Mouse (Mus musculus) right cerebral cortex, postnatal 10 days (tissue): ENCODE data around the gene Wdr5b.
"Not testable (repeated sequence)": the region's sequence is repeated elsewhere in the genome, so short reads cannot be mapped to it uniquely, and the experiment has no call there.

Experiments used
- DNase-seq, 2 experiments: peaks; one replicate each; pipeline ENCODE4 v3.0.0; 2021; ENCODE audit warnings: low spot score in 2 of 2

Wdr5b gene

DNA sequence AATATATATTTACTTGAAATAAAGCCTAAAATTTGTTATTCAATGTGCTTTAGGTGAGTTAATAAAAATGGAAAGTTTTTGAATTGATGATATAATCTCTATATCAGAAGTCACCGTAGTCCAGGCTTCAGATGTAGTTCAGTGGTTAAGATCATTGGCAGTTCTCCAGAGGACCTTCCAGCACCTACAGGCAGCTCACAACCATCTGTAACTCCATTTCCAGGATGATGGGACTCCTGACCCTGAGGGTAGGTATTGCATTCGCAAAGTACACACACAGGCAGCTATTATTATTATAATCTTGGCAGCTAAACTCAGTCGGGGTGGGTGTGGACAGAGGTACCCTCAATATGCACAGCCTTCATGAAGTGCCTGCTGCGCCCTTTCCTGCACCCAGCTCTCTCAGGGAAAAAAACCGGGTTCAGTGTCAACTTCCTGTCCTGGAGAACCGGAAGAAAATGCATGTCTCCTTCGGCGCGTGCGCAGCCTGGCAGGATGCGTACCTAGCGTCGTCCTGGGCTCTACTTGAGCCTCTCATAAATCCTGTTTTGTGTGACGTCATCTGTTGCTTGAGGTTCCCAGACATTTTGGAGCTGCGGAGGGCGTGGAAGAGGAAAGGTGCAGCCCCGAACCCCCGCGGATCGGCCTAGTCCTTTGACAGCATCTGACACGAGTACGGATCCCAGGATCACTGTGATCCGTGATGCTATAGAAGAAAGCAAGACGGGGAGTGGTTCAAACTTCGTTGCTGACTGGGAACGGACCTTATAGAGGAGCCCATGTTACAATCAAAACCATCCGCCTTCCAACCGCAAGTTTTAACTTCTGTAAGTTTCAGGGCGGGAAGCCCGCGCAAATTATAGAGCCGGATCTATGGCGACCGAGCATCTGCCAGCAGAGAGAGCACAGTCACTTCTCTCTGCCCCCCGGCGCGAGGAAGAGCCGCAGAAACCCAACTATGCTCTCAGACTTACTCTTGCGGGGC is at the start of gene Wdr5b:
Gene Wdr5b, plus strand, starts transcription at position 551 of the 985 bp plus-strand sequence.
- peak; percentile 96 to 98 for DNase-seq

DNA sequence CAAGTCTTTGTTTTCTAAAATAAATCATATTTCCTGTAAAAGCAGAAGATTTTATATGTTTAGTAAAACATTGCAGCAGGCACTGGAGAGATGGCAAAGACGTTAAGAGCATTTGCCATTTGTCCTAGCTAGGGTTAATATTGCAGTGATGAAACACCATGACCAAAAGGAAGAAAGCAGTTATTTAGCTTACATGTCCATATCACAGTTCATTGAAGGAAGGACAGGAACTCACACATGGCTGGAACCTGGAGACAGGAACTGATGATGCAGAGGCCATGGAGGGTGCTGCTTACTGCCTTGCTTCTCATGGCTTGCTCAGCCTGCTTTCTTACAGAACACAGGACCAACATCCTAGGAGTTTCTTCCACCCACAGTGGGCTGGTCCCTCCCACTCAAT is 48.6 kb upstream of the Wdr5b start:
- DNase-seq, result no peak

DNA sequence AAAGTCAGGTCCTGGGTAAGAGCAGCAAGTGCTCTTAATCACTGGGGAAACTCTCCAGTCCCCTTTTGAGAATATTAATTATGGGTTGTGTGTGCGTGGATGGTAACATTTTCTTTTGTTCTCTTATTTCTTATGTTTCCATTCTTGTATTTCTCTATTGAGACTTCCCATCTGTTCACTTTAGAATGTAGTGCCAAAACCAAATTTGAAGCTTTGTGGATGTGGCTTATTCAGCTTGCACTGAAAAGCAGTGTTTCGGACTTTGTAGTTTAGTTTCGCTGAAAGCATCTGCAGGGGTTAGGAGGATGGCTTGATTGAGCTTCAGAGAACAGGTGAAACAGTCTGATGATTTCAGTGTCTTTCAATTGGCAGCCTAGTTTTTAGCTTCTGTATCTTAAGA is 47.7 kb upstream of the Wdr5b start:
- DNase-seq, result no peak

DNA sequence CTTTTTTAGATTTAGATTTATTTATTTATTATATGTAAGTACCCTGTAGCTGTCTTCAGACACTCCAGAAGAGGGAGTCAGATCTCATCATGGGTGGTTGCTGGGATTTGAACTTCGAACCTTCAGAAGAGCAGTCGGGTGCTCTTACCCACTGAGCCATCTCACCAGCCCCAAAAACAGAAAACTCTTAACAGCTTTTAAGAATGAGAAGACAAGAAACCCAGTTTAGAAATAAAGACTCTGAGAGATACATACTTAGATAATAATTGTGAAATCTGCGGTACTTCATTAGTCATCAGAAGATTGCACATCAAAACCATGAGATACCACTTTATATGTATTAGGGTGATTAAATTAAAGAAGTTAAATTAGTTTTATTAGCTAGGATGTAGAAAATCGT is 42.1 kb upstream of the Wdr5b start:
- DNase-seq, result not testable (repeated sequence)

DNA sequence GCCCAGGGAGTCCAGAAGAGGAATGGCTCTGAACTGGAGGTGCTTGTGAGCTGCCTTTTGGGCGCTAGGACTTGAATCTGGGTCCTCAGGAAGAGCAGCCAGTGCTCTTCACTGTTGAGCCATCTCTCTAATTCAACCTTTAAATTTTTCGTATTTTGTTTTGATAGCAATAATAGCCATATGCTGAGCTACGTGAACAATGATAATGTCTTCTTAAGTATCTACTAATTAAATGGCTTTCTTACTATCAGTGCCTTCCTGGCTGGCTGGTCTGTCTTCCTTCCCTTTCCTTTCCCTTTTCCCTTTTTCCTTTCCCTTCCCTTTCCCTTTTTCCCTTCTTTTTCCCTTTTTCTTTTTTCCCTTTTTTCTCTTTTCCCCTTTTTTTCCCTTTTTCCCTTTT is 32.6 kb upstream of the Wdr5b start:
- DNase-seq, result no peak

DNA sequence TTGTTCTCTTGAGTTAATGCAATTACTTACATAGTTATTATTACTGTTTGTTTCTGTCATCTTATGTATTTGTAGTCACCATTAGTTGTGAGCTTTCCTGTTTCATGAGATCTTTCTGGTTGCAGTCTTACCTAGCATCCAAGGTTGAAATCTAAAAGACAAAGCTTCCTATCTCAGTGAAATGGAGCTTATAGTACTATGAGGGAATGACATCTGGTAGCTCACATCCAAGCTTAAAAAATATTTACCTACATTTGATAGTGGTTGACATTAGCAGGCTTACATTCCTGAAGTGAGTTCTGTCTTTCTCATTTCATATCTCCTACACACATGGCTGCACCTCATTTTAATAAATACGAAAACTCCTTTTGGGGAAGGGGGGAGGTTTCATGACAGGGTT is 24.7 kb upstream of the Wdr5b start:
- DNase-seq, result no peak

DNA sequence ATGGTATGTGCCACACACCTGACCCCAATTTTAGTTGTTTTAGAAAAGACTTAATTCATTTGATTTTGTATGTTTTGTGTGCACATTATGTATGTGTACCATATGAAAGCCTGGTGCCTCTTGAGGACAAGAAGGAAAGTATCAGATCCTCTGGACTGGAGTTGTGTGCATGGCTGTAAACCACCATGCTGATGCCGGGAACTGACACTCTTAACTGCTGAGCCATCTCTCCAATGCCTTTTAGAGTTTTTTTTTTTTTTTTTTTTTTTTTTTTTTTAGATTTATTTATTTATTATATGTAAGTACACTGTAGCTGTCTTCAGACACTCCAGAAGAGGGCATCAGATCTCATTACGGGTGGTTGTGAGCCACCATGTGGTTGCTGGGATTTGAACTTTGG is 12.9 kb upstream of the Wdr5b start:
- DNase-seq, result not testable (repeated sequence)

DNA sequence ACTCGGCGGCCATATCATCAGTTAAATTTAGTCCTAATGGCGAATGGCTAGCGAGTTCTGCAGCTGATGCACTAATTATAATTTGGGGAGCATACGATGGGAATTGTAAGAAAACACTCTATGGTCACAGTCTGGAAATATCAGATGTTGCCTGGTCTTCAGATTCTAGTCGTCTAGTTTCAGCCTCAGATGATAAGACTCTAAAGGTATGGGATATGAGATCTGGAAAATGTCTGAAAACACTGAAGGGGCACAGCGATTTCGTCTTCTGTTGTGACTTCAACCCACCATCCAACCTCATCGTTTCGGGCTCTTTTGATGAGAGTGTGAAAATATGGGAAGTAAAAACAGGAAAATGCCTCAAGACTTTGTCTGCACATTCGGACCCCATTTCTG is 633 bp downstream of the Wdr5b start:
- no peak for DNase-seq

DNA sequence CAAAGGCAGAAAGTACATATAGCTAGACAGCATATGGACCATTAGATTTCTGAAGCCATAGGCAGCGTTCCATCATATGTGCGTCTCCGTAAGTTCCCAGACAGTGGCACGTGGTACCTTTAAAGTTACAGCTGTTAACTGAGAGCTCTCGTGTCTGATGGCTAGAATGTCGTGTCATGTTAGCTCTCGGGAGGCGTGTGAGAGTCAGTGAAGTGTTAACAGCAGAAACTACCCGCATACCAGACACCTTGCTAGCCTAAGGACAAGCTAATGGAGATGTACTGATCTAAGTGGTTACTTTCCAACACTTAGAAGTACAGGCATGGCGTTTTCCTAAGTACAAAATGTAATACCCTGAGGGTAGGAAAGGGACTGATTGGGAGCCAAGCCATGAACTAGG is 2.1 kb downstream of the Wdr5b start:
- no peak for DNase-seq

DNA sequence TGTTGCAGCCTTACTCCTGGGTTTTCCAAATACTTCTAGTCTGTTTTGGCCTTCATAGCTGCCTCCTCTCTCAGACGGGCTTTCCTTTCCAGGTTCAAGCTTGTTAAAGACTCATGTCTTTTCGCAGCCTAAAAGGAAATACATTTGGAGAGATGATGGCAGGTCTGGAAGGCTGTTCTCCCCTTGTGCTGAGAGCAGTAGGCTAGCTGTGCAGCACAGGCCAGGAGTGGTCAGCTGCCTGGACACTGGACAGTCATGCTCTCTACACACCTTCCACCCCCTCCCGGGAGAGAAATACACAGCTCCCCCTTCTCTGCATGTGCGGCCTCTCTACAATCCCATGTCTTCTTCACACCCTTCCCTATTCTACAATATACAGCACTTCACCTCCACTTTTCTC is 3.0 kb downstream of the Wdr5b start:
- no peak for DNase-seq

DNA sequence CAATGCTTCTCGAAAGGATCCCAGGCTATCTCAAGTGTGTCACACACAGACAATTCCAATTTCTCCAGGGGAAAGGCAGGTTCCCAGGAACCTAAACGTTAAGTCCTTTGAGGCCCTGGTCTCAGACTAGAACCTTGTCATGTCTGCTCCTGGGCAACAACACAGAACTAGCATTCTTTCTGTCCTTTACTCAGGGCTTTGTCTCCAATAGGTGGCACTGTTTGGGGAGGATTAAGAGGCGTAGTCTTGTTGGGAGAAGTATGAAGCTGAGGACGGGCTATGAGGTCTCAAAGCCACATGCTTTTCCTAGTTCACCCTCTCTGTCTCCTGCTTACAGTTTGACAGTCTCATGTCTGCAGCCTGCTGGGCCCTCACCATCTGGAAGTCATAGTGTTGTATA is 6.5 kb downstream of the Wdr5b start:
- DNase-seq, result no peak

DNA sequence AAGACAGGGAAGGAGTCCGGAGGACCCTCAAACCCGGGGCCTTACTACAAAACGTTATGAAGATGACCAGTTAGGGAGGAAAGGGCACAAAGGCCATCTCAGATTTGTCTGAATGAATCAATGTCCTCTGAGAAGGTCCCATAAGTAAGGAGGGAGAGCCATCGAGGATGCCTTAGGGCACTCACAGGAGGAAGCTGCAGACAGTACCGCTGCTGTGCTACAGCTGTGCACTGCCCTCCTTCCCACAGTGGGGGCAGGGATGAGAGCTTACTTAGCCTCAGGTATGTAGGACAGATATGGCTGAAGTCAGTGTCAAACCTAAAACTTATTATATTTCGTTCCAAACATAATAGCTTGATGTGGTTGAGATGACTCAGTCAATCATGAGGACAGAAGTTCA is 10.5 kb downstream of the Wdr5b start:
- DNase-seq, result no peak

DNA sequence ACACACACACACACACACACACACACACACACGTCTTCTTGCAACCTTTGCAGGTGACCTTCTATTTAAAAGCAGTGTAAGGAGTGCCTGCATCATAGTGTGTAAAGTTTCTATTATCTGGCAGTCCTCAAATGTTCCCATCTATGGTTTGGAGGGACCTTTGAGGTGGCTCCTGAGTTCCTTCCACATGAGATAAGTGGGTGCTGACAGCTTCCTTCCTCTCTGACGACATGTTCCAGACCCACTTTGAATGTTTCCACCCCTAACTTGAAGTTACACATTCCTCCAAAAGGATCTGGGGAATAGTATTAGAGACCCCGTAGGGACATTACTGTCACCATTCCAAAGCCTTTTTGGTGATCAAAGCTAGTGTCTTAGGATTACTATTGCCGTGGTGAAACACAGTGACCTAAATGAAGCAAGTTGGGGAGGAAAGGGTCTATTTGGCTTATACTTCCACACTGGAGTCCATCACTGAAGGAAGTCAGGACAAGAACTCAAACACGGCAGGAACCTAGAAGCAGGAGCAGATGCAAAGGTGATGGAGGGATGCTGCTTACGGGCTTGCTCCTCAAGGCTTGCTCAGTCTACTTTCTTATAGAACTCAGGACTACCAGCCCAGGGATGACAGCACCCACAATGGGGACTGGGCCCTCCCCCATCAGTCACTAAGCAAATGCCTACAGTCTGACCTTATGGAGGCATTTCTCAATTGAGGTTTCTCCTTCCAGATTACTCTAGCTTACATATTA is 12.7 kb downstream of the Wdr5b start:
- DNase-seq, result no peak

DNA sequence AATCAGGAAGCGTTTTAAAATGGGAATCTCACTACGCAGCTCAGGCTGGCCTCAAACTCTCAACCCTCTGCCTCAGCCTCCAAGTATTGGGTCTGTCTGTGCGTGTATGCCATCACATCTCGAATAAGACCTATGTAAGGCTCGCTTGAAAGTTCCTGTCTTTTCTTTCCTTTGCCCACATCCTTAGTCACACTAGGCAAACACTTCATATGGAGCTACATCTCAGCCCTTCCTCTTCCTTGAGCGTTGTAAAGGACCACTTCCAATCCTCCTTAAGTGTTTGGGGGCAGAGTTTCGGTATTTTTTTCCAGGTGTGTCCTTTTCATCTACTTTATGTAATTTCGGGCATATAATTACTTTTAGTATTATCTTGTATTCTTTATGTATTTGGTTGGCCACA is 13.9 kb downstream of the Wdr5b start:
- DNase-seq, result no peak

DNA sequence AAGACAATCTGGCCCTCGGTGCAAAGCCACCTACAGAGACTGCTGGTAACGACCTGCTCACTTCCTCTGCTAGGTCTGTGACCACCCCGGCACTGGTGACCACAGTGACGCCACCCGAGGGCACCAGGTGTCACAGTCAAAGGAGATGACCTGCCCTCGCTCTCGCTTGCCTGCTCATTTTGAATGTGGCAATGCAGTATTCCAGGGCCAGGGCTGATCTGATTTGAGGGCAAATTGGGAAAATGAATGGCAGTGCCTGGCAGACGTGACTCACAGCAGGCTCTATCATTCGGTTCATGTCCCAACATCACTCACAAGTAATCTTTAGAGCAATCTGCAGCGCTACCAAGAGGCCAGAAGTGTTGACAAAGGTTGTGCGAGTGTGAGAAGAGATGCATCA is 15.4 kb downstream of the Wdr5b start:
- DNase-seq, result no peak

DNA sequence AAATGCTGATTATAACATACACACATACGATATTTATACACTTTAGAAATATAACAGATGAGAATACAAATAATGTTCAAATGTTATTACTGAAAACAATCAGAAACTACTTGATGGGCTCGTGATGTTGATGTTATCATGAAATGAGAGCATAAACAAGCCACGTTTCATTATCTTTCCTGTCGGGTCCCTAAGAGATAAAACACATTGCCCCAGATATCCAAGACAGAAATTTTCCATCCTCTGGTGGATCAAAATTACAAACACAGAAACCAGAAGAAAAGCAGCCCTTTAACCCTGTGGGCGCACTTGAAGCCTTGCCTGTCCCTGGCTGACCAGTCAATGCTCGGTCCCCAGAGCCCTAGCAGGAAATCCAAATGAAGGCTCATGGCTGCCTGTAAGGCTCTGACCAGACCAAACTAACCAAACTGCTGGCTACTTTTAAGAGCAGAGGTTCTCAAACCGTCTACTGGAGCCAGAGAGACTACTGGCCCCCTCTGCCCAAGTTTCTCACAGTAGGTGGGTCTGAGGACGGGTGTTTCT is 17.0 kb downstream of the Wdr5b start:
- no peak for DNase-seq

DNA sequence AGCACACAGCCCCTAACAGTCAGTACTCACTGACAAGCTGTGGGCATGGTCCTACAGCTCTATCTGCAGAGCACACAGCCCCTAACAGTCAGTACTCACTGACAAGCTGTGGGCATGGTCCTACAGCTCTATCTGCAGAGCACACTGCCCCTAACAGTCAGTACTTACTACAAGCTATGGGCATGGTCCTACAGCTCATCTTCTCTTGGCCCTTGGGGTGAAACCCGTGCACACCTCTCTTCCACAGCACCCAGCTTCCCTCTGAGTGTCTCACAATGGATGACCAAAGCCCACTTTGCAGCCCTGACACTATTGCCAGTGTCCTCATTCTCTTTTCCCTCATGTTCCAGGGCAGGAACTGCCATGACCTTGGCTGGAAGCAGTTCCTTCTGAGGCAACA is 21.5 kb downstream of the Wdr5b start:
- DNase-seq, result not testable (repeated sequence)

DNA sequence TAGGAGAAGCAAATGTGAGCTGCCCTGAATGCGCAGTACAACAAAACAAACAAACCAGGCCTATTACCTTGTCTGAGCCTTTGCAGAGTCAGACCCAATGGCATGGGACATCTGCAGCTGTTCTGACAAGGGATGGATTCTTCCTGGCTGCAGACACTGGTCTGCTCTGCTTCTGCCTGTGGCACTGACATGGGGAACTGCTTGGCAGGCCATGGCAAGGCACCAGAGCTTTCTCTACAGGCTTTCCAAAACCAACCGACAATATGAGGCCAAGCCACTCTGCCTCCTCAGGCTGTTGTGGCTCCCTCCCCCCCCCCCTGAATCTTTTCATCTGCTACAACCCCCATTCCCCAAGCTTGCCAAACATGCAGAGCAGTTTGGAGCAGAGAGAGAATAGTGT is 22.3 kb downstream of the Wdr5b start:
- DNase-seq, result peak; percentile 30 to 48

DNA sequence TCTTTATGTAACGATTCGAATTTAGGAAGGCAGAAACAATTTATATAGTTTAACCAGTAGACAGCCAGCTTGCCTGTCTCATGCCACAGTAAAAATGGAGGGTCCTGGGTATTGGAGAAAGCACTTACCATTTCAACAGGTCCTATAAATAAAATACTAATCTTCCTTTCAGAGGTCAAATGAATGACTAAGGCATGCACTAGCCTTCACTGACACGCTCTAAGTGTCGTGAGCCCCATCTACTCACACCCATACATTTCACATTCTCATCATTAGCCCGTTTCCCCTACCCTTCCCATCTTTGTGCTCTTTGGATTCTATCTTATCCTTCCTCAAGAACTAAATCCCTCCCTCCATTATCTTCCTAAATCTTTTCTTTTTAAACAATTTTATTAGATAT is 23.9 kb downstream of the Wdr5b start:
- no peak for DNase-seq

DNA sequence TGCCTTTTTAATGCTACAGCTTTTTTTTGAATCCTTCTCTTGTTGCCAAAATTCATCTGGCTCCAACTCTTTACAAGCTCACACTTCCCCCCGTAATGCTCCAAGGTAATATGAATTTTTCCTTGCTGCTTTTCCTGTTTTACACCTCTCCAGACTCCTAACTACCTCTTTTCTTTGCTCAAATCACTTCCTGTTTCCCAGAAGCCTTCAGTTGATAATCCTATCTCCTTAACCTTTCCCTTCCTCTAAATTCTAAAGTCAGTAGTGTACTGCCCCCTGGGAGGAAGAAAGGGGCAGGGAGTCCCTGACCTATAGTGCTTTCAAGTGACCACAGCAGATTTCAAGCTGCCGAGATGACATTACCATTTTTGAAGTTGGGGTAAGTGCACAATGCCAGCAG is 26.7 kb downstream of the Wdr5b start:
- DNase-seq, result no peak

DNA sequence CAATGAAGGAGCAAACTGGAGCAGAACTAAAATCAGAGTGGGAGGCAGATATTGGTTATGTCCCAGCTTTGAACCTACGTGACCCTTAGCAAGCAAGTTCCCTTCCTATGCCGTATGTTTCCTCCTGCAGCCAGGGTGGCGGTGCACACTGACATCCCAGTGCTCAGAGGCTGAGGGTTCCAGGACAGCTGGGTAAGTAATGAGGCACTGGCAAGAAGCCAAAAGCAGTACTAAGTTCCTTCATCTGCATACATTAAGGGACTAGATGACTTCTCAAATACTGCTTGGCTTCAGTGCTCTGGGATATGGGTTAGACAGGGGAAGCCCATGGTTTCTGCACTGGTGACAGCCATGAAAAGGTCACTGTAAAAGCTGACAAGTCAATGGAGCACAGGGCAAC is 27.4 kb downstream of the Wdr5b start:
- no peak for DNase-seq

DNA sequence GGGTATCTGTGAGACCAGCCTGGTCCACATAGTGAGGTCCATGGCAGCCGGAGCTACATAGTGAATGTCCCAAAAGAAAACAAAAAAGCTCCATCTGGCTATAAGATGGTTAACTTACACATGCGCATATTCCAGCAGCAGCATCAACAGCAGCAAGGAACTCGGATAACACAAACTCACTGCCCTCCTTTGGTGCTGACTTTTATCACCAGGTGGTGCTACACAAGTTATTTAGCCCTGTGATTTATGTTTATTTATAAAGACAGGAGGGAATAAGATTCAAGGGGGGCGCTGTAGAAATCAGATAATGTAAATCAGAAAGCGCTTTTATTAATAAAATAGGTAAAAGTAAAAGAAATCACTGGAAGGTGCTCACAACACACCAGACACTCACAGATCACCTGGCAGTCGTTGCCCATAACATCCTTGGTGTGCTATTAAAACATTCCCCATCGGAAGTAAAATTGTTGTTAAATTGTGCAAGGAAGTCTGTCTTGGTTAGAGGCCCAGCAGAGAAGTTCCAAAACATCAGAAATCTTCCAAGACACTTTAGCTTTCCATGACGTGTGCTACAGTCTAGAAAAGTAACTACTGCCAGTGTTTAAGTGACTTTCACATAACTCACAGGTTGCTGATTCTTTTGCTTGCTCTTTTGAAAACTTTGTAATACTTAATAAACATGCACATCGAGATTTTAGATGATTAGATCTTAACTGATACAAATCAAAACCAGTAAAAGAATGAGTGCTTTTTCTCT is 29.0 kb downstream of the Wdr5b start:
- no peak for DNase-seq
